Mouse (Mus musculus): ENCODE data around the gene Uqcrc2. TPM values are rescaled to one million over a fixed set of nuclear protein-coding genes. Genes with fewer than 3 reads are reported as not detected.

The Uqcrc2 gene
- total RNA-seq, 2 experiments from 2014 or later: 459 to 637 TPM

- no peak for DNase-seq
- no peak for TF ChIP-seq CTCF (IDR thresholded peaks at IDR 0.05)
- intact Hi-C loops (cut with DNase I): no loop called here
- no peak overlapping the region for H3K4me3 ChIP-seq
- no peak overlapping the region for H3K27ac ChIP-seq
Observed at GRCm38 (mm10) chr7:120662079-120662478, 27.1 kb downstream of the Uqcrc2 start.

- Histone ChIP-seq H3K4me3 (peak within 1 kb of the TSS; percentile 49), H3K27ac (peak within 1 kb of the TSS; percentile 43)
- intact Hi-C loops (cut with DNase I): loop anchor here (1.0 to 10.0 kb wide), 3 partner anchors 84 to 244 kb away; partner anchors contain the start of gene Polr3e
- peak; percentile 99 for TF ChIP-seq CTCF (IDR thresholded peaks at IDR 0.05)
- peak; percentile 79 for DNase-seq
Observed at GRCm38 (mm10) chr7:120670153-120670875, 35.3 kb downstream of the Uqcrc2 start, which contains the start of gene Pdzd9. TSS of gene Pdzd9 (minus strand) at chr7:120670343.

- TF ChIP-seq CTCF (IDR thresholded peaks at IDR 0.05): no peak
- intact Hi-C loops (cut with DNase I): loop anchor here (10.0 kb wide), 1 partner anchor 244 kb away; the partner anchor contains the start of gene Polr3e
- H3K27ac ChIP-seq: no peak overlapping the region
- DNase-seq: no peak
- H3K4me3 ChIP-seq: no peak overlapping the region
Observed at GRCm38 (mm10) chr7:120671271-120671670, 36.3 kb downstream of the Uqcrc2 start.

GRCm38 (mm10) chr7:120677001-120677643 is 42.1 kb downstream of the Uqcrc2 start, which contains the start of gene Mosmo:
TSS of gene Mosmo (plus strand) at chr7:120677618.
- intact Hi-C loops (cut with DNase I): loop anchor here (2.0 to 10.0 kb wide), 2 partner anchors 50 to 238 kb away; partner anchors contain the start of gene Polr3e
- peak within 1 kb of the TSS; percentile 96 for H3K4me3 ChIP-seq
- TF ChIP-seq CTCF (IDR thresholded peaks at IDR 0.05): no peak
- peak; percentile 87 for DNase-seq
- peak within 1 kb of the TSS; percentile 95 for H3K27ac ChIP-seq

GRCm38 (mm10) chr7:120677764-120678531 is 43.0 kb downstream of the Uqcrc2 start:
- intact Hi-C loops (cut with DNase I): loop anchor here (2.0 to 10.0 kb wide), 2 partner anchors 49 to 237 kb away; partner anchors contain the start of gene Polr3e
- no peak for TF ChIP-seq CTCF (IDR thresholded peaks at IDR 0.05)
- DNase-seq: peak; percentile 71
- peak overlapping the region; percentile 96 for H3K4me3 ChIP-seq
- peak overlapping the region; percentile 95 for H3K27ac ChIP-seq

- intact Hi-C loops (cut with DNase I): loop anchor here (10.0 kb wide), 1 partner anchor 236 kb away; the partner anchor contains the start of gene Polr3e
- TF ChIP-seq CTCF (IDR thresholded peaks at IDR 0.05): no peak
- Histone ChIP-seq H3K4me3 (peak overlapping the region; percentile 96), H3K27ac (peak overlapping the region; percentile 95)
- no peak for DNase-seq
Observed at GRCm38 (mm10) chr7:120679023-120679422, 44.0 kb downstream of the Uqcrc2 start.

GRCm38 (mm10) chr7:120682002-120682401 is 47.0 kb downstream of the Uqcrc2 start:
- no peak for DNase-seq

GRCm38 (mm10) chr7:120684731-120685161 is 49.8 kb downstream of the Uqcrc2 start:
- Histone ChIP-seq H3K4me3 (no peak overlapping the region), H3K27ac (peak overlapping the region; percentile 57; the same call in 1 of the 2 replicates)
- intact Hi-C loops (cut with DNase I): no loop called here
- TF ChIP-seq CTCF (IDR thresholded peaks at IDR 0.05): no peak
- no peak for DNase-seq

More at GRCm38 (mm10) chr7:120682002-120682401, 47.0 kb downstream of the Uqcrc2 start:
- H3K4me3 ChIP-seq: no peak overlapping the region
- TF ChIP-seq CTCF (IDR thresholded peaks at IDR 0.05): no peak
- no peak overlapping the region for H3K27ac ChIP-seq
- intact Hi-C loops (cut with DNase I): no loop called here

- no peak overlapping the region for H3K4me3 ChIP-seq
Observed at GRCm38 (mm10) chr7:120685227-120685626, 50.3 kb downstream of the Uqcrc2 start.

GRCm38 (mm10) chr7:120690634-120691033 is 55.7 kb downstream of the Uqcrc2 start:
- H3K27ac ChIP-seq: no peak overlapping the region
- intact Hi-C loops (cut with DNase I): no loop called here
- TF ChIP-seq CTCF (IDR thresholded peaks at IDR 0.05): peak; percentile 44
- no peak overlapping the region for H3K4me3 ChIP-seq
- DNase-seq: no peak

More at GRCm38 (mm10) chr7:120685227-120685626, 50.3 kb downstream of the Uqcrc2 start:
- no peak for DNase-seq
- no peak for TF ChIP-seq CTCF (IDR thresholded peaks at IDR 0.05)
- peak overlapping the region; percentile 57 for H3K27ac ChIP-seq
- intact Hi-C loops (cut with DNase I): no loop called here

- no peak for DNase-seq
- intact Hi-C loops (cut with DNase I): no loop called here
- no peak for TF ChIP-seq CTCF (IDR thresholded peaks at IDR 0.05)
Observed at GRCm38 (mm10) chr7:120693831-120694375, 58.9 kb downstream of the Uqcrc2 start.

GRCm38 (mm10) chr7:120695196-120695595 is 60.2 kb downstream of the Uqcrc2 start:
- intact Hi-C loops (cut with DNase I): no loop called here
- no peak overlapping the region for H3K27ac ChIP-seq
- TF ChIP-seq CTCF (IDR thresholded peaks at IDR 0.05): no peak
- no peak overlapping the region for H3K4me3 ChIP-seq
- DNase-seq: no peak

More at GRCm38 (mm10) chr7:120693831-120694375, 58.9 kb downstream of the Uqcrc2 start:
- Histone ChIP-seq H3K4me3 (no peak overlapping the region), H3K27ac (no peak overlapping the region)
